Mouse (Mus musculus): ENCODE results near the gene Bcl10.
"Not testable (repeated sequence)": the region's sequence is repeated elsewhere in the genome, so short reads cannot be mapped to it uniquely, and the experiment has no call there.

The Bcl10 gene

DNA sequence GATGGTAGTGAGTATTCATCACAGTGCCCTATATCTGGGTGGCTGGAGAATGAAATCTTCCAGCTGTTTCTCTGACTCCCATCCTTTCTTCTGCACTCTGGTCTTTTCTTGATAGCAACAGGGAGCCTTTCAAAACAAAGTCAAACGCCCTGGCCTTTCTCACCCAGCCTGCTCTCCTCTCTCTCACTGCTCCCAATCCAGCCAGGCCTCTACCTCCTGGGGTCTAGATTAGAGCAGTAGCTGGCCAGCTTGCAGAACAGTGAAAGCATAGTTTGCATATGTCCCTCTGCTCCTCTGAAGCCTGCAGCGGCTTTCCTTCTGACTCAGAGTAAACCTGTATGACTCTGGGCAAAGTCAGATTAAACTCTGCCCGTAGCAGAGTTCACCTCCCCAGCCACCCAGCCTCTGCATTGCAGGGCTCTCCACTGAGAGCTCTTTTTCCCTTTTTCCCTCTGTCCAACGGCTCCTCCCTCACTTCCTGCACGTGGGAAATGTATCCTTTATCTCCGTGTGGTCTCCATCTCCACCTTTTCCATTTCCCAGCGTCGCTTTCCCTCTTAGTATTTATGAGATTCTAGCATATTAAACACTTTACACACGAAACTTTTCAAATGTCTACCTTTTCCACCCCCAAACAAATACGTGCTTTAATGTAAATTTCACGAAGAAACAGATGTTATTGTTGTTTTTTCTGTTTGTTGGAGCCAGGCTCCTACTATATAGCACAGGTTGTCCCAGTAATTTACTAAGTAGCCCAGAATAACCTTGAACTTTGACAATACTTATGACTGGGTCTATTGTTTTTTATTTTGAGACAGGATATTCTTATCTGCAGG lies at the start of gene Bcl10:
TSS of gene Bcl10 (plus strand) at position 786 of the 836 bp plus-strand sequence.
- peak; percentile 29 for DNase-seq

DNA sequence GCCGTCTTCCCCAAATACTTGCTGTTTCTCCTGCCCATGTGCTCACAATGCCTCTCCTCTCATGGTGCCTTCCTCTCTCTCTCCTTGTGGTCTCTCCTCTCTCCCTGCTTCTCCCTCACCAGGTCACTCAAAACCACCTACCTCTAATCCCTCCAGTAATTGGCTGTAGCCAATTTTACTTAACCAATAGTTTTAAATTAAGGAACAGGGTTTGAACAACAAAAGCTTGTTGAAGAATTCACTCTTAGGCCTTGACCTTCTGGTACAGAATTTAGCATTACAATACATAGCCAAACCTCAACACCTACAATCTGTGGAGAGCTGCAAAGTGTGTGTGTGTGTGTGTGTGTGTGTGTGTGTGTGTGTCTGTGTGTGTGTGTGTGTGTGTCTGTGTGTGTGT lies 49.3 kb upstream of the Bcl10 start:
- no peak for DNase-seq

GRCm38 (mm10) chr3:145874126-145874525 lies 48.5 kb upstream of the Bcl10 start:
- DNase-seq, result no peak

- no peak for DNase-seq
These were observed 46.5 kb upstream of the Bcl10 start for GRCm38 (mm10) chr3:145876120-145876519.

GRCm38 (mm10) chr3:145878867-145879266 lies 43.7 kb upstream of the Bcl10 start:
- not testable (repeated sequence) for DNase-seq

GRCm38 (mm10) chr3:145880335-145880734 lies 42.3 kb upstream of the Bcl10 start:
- DNase-seq, result no peak

DNA sequence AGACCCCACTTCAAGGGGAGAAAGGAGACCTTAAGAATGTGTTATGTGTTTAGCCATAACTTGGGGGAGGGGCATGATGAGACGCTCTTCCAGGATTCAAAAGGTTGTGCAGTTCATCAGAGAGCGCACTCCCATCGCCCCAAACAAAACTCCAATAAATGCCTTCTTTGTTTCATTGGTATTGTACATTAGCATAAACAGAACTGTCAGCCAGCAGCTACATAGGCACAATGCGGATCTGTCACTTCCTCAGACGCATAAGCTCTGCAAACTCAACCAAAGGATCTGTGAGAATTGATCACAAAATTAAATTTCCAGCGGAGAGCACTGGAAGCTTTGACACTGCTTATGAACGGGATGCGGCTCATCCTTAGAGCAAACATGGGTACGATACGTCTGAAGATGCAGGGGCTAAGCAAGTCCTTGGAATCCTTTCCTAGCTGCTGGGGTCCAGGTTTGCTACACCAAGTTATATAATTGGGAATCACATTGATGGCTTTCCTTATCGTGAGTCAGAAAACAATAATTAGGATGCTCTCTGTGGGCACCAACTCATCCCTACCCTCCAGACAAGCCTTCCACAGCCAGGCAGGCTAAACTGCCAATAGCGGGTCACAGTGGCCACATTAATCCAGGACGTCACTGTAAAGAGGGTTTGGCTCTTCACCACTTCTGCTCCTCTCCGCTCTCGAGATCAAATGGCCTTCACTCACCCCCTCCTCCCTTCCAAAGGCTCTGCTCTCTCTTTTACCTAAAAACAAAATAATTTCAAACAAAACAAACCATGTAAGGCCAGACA lies 40.3 kb upstream of the Bcl10 start:
- DNase-seq, result no peak

GRCm38 (mm10) chr3:145883233-145883632 lies 39.4 kb upstream of the Bcl10 start:
- DNase-seq, result no peak

DNA sequence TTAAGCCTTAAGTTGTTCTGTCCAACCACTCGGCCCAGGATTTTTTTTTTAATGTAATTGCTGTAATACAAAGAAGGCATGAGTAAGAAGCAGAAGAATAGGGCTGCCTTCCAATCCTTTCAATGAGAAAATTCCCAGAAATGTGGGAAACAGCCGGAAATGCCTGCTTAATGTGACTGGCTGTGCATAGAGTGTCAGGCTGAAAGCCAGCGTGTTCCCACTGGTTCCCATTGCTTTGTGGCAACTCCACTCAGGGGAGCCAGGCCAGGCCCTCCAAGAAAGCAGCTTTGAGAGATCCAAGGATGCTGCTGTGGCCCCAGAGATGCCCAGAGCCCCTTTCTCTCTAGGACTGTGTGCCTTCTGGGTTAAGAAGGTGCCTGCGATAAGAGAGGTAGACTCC lies 37.2 kb upstream of the Bcl10 start:
- DNase-seq, result peak; percentile 48

GRCm38 (mm10) chr3:145885851-145886464 lies 36.6 kb upstream of the Bcl10 start:
- DNase-seq, result peak; percentile 71

- DNase-seq, result no peak
These were observed 35.1 kb upstream of the Bcl10 start for GRCm38 (mm10) chr3:145887430-145887971.

DNA sequence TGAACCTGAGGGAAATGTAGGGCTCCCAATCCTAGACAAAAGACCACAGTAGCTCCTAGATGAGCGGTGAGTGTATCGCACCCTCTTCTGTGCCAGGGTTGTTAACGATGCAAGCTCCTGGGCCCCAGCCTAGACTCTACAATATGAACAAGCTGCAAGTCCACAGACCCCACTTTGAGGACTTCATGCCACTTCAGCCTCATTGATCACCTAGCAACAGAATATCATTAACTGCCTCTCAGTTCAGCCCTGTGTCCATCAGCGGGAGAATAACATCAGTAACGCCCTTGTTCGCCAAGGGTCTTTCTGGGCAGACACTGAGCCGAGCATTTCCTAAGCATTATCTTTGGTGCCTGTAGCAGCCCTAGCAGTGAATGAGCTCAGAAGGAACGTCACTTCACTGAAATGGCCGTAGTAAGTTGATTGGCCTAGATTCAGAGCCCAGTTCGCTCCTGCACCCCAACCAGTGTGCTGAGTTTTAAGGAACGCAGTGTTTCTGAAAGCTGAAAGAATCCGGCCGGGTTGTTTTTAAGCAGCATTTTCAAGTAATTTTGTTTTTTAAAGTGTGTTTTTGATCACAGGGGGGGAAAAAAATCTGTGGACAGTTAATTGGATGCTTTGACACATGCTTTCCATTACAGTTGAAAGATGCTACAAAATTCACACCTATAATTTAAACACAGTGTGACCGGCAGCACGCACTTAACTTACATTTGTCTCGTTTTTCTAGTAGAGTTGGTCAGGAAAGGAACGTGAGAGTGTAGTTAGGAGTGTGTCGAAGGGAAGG lies 32.1 kb upstream of the Bcl10 start:
- DNase-seq, result no peak

DNA sequence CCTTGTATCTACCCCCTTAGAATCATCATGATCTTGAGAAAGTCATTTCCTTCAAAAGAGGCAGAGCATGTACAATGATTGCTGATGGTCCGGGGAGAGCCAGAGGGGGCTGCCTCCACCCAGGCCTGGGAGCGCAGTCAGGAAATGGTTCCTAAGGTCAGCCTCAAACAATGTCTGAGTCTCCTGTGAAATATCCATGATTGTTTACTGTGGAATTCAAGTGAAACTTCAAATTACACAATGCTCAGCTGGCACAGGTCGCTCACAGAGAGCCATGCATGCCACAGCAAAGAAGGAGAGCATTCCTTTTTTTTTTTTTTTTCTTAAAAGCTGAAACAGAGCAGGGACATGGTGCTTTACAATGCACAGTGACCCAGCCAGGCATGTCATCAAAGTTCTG lies 30.2 kb upstream of the Bcl10 start:
- no peak for DNase-seq

DNA sequence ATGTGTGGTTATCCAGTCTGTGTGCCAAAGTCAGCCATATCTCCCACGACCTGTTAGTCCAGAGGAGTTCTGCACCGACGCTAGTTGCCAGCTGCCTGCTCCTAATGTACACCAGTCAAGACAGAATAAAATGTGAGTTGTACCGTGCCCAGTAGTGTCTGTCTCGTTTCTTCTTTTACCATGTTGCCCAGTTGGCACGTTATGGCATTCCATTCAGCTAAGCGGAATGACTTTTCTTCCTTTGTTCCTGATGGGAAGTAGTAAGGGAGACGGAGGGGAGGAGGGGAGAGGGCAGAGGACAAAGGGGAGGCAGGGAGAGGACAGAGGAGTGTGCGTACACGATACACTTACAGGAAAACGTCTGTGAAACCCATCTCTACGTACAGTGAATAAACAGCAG lies 28.5 kb upstream of the Bcl10 start:
- DNase-seq, result no peak

- DNase-seq, result no peak
These were observed 24.9 kb upstream of the Bcl10 start for GRCm38 (mm10) chr3:145897749-145898148.

- no peak for DNase-seq
These were observed 22.8 kb upstream of the Bcl10 start for GRCm38 (mm10) chr3:145899832-145900231.

DNA sequence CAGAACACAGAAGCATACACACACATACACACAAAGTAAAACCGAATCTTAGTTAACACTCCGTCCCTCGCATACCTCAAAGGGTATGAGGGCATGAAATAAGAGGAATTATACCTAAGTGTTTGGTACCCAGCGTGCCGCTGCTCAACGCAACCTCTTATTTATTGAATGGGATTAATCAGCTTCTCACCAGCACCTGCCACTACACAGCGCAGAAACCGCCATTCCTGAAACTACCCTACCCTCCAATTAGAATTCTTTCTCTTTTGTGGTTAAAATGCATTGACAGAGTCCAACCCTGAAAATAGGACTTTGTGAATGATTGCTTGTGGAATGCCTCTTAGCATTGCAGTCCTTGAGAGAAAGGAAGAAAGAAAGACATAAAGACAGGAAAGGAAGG lies 19.1 kb upstream of the Bcl10 start:
- DNase-seq, result no peak

GRCm38 (mm10) chr3:145904850-145905776 lies 17.5 kb upstream of the Bcl10 start:
- peak; percentile 86 for DNase-seq

GRCm38 (mm10) chr3:145906582-145906981 lies 16.0 kb upstream of the Bcl10 start:
- no peak for DNase-seq

- DNase-seq, result no peak
These were observed 10.1 kb upstream of the Bcl10 start for GRCm38 (mm10) chr3:145912512-145912911.

- no peak for DNase-seq
These were observed 9.3 kb upstream of the Bcl10 start for GRCm38 (mm10) chr3:145913263-145913662.

All from kidney, postnatal 10 days (tissue).